Comparison of ENCODE assay signal across 7 mouse cellular contexts in genomic region chr9:58554056-58554907, GRCm38 (mm10). TPM values are rescaled to one million over a fixed set of nuclear protein-coding genes. Genes with fewer than 3 reads are reported as not detected.
DNase-seq lines count a peak whose midpoint lies in the region; ATAC-seq lines count a peak whose summit lies in the region.

No protein-coding gene starts in this region.

- 13% methylated on average over 23 of the region's 23 CpGs for WGBS in heart, embryonic 12.5 days
- 17% methylated on average over 23 of the region's 23 CpGs for WGBS in liver, embryonic 15.5 days (ENCODE audit: insufficient replicate concordance)

- H3K9me3 ChIP-seq in megakaryocyte, embryonic 14.5 days = peaks cover 5% of the 10 kb centered on the region
- no peaks in the 10 kb centered on the region for H3K9me3 ChIP-seq in heart, embryonic 12.5 days (replicated peaks)
- no peaks in the 10 kb centered on the region for H3K9me3 ChIP-seq in liver, embryonic 15.5 days (replicated peaks)

- ATAC-seq in megakaryocyte, adult 5-6 weeks (ENCODE audit: poor library complexity, severe bottlenecking) = no peak
- ATAC-seq in heart, embryonic 12.5 days (ENCODE audit: insufficient number of reproducible peaks, low FRiP score) = no peak
- ATAC-seq in liver, embryonic 15.5 days (ENCODE audit: insufficient read depth) = no peak

- peak overlapping the region; percentile 91 for H3K9ac ChIP-seq in heart, embryonic 12.5 days
- peak overlapping the region; percentile 49 for H3K9ac ChIP-seq in liver, embryonic 15.5 days

- peak overlapping the region; percentile 93 for H3K4me3 ChIP-seq in megakaryocyte, embryonic 14.5 days (replicated peaks)
- peak overlapping the region; percentile 72 for H3K4me3 ChIP-seq in heart, embryonic 12.5 days
- peak overlapping the region; percentile 59 for H3K4me3 ChIP-seq in liver, embryonic 15.5 days (replicated peaks)

- peaks cover 75% of the 10 kb centered on the region for H3K27me3 ChIP-seq in megakaryocyte, embryonic 14.5 days (replicated peaks)
- H3K27me3 ChIP-seq in heart, embryonic 12.5 days (replicated peaks) = no peaks in the 10 kb centered on the region
- H3K27me3 ChIP-seq in liver, embryonic 15.5 days = peaks cover 79% of the 10 kb centered on the region

- H3K36me3 ChIP-seq in megakaryocyte, embryonic 14.5 days (replicated peaks; ENCODE audit: low read length) = no peaks in the 10 kb centered on the region
- H3K36me3 ChIP-seq in heart, embryonic 12.5 days = no peaks in the 10 kb centered on the region
- no peaks in the 10 kb centered on the region for H3K36me3 ChIP-seq in liver, embryonic 15.5 days (replicated peaks)

- intact Hi-C loops in gastrocnemius, postnatal 36 days (cut with DNase I) = no loop called here

- peaks cover 72% of the 10 kb centered on the region for H3K4me1 ChIP-seq in megakaryocyte, embryonic 14.5 days
- H3K4me1 ChIP-seq in heart, embryonic 12.5 days (replicated peaks) = peaks cover 37% of the 10 kb centered on the region
- H3K4me1 ChIP-seq in liver, embryonic 15.5 days (replicated peaks) = peaks cover 25% of the 10 kb centered on the region

- peak overlapping the region; percentile 82 for H3K4me2 ChIP-seq in heart, embryonic 12.5 days
- peak overlapping the region; percentile 75 for H3K4me2 ChIP-seq in liver, embryonic 15.5 days

- DNase-seq in cerebellum, postnatal 14 days = peak; percentile 58 to 65
- DNase-seq in spleen, postnatal 14 days (ENCODE audit: low spot score in 2 of 2) = no peak
- no peak for DNase-seq in gastrocnemius, postnatal 36 days

- peak overlapping the region; percentile 86 for H3K27ac ChIP-seq in heart, embryonic 12.5 days (ENCODE audit: poor library complexity, severe bottlenecking)
- H3K27ac ChIP-seq in liver, embryonic 15.5 days (replicated peaks) = no peak overlapping the region

RNA-seq across cellular contexts. Expression of gene Cd276, which starts 1.0 kb away (rescaled TPM):
- 0.52 and 1.3 TPM in 2 replicates for polyA plus RNA-seq in megakaryocyte, embryonic 14.5 days (2012; ENCODE audit: insufficient read depth, low replicate concordance)
- total RNA-seq in megakaryocyte, adult 5-6 weeks (2015) = 0.11 and 0.40 TPM in 2 replicates
- total RNA-seq in megakaryocyte, adult 5-6 weeks (2017) = 0.12 and 0.40 TPM in 2 replicates
- polyA plus RNA-seq in heart, embryonic 12.5 days (2016; fragmentation: Nextera tagmentation; extraction: Ambion mirVana) = 39.2 and 42.4 TPM in 2 replicates
- 1.4 and 1.5 TPM in 2 replicates for polyA plus RNA-seq in liver, embryonic 15.5 days (2015; fragmentation: Nextera tagmentation; extraction: Ambion mirVana)
- 1 to 10 TPM; 8.8 to 9.9 TPM for total RNA-seq in gastrocnemius, postnatal 36 days (2021)

RNA-seq across cellular contexts. Expression of gene Nptn, which starts 27.8 kb away (rescaled TPM):
- 231 and 377 TPM in 2 replicates for polyA plus RNA-seq in megakaryocyte, embryonic 14.5 days (2012; ENCODE audit: insufficient read depth, low replicate concordance)
- 493 and 520 TPM in 2 replicates for total RNA-seq in megakaryocyte, adult 5-6 weeks (2015)
- 221 and 239 TPM in 2 replicates for total RNA-seq in megakaryocyte, adult 5-6 weeks (2017)
- polyA plus RNA-seq in heart, embryonic 12.5 days (2016; fragmentation: Nextera tagmentation; extraction: Ambion mirVana) = 122 and 131 TPM in 2 replicates
- 87.9 and 88.6 TPM in 2 replicates for polyA plus RNA-seq in liver, embryonic 15.5 days (2015; fragmentation: Nextera tagmentation; extraction: Ambion mirVana)
- total RNA-seq in gastrocnemius, postnatal 36 days (2021) = 100 to 1,000 TPM; 106 to 112 TPM

Comparison
In these comparisons a context has a peak if more than half of its experiments do, and no peak if none do; other contexts are left out.
1. DNase-seq: peak in cerebellum, postnatal 14 days (2 of 2); none in spleen, postnatal 14 days (0 of 2) and gastrocnemius, postnatal 36 days (0 of 2).
2. RNA of gene Cd276, which starts 1.0 kb away (polyA plus RNA-seq): 39.2 to 42.4 TPM in heart, embryonic 12.5 days; 1.4 to 1.5 TPM in liver, embryonic 15.5 days and 0.52 to 1.3 TPM in megakaryocyte, embryonic 14.5 days; every median in the first group is over 10 times any median in the second.
3. Peak in every context shown above with its lines, with median percentiles within 50 percentile points of each other: H3K4me3 ChIP-seq.